Mouse (Mus musculus) heart, postnatal 36 days (tissue): ENCODE results near the gene Tagap1. TPM values are rescaled to one million over a fixed set of nuclear protein-coding genes. Genes with fewer than 3 reads are reported as not detected.
A peak's percentile ranks its signal among the peaks of the same experiment; 100 is the strongest.
"Not testable (repeated sequence)": the region's sequence is repeated elsewhere in the genome, so short reads cannot be mapped to it uniquely, and the experiment has no call there.

Experiments used
- DNase-seq, 2 experiments: peaks; one replicate each; pipeline ENCODE4 v3.0.0; 2021 to 2022
- intact Hi-C: fragments of 180-260 bp; cut with DNase I; formaldehyde crosslinking; loops from one replicate; pipeline ENCODE4 v1.15.1; 2025
- total RNA-seq, 2 experiments: library from RNA; stranded (reverse); gene quantifications; 2 replicates each; pipeline ENCODE4 v1.2.3; 2021

The Tagap1 gene
- total RNA-seq: 1 to 10 TPM; 7.0 to 7.5 TPM

DNA sequence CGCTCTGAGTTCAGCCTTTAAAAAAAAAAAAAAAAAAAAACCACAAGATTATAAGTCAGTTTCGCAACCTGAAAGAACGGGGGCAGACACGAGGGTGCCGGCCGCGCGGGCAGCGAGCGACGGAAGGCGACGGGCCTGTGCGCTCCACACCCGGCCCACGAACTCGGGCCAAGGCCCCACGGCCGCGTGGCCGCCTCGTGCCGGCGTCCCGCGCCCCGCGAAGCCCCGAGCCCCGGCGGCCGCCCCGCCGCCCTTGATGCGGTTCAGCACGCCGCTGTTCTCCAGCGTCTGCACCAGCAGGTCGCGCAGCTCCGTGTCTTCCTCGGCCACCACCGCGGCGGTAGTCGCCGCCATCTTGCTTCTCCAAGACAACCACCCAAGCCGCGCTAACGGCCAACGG, at the start of gene Tagap1:
Gene Tagap1, minus strand, starts transcription at position 381 of the 400 bp plus-strand sequence.
- intact Hi-C loops: not testable (repeated sequence)
- peak; percentile 39 to 71 for DNase-seq

DNA sequence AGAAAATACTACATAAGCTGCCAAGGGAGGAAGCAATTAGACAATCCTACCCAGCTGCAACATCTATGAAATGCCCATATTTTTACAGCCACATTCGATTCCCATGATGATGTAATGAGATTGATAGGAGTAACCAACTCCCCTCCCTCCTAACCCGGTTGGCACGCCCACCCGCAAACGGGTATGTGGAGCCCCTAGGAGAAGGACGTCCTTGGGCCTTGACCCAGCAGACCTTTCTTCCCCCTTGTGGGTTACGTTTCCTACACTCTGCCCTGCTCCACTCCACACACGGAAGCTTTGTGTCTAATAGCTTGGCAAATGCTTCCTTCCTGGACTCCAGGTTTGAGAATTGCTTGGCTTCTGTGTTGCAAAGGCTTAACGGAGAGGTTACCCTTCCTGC, 48.9 kb upstream of the Tagap1 start:
- DNase-seq, intact Hi-C loops: not testable (repeated sequence)

- intact Hi-C loops, DNase-seq: not testable (repeated sequence)
Observed at GRCm38 (mm10) chr17:7009440-7009839, 48.5 kb upstream of the Tagap1 start.

DNA sequence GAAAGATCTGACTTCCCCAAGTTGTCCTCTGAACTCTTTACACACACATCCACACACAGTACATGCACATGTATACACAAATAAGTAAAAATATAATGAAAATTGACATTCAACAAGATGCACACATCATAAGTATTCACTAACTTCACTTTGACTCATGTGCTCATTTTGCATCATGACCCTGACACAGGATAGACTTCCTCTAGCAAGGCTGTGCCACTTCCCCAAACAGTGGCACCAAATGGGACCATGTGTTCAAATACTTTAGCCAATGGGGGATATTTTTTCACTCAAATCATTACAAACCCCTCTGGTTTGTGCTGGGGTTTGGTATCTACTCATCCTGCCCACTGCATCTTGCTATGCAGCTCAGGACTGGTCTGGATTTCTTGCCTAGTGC, 47.9 kb upstream of the Tagap1 start:
- intact Hi-C loops, DNase-seq: not testable (repeated sequence)

DNA sequence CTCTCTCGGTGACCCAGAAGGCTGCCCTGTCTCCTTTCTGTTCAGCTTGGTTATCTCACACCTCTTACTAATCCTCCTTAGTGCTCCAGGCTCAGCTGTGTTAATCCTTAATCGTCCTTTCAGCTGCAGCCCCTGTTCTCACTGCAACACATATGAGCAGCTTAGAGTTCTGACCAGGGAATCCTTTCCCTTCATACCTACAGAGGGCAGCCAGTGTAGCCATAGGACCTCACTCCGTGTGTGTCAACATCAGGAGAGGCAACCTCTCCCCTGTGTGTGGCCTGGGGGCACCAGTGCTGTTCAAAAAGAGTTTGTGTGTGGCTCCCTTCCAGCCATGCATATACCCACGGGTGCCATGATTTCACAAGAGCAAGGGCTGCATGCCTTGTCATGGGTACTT, 44.7 kb upstream of the Tagap1 start:
- DNase-seq, intact Hi-C loops: not testable (repeated sequence)

GRCm38 (mm10) chr17:7003392-7003791, 42.4 kb upstream of the Tagap1 start:
- DNase-seq, intact Hi-C loops: not testable (repeated sequence)

- DNase-seq, intact Hi-C loops: not testable (repeated sequence)
Observed at GRCm38 (mm10) chr17:7001790-7002585, 41.0 kb upstream of the Tagap1 start.

- DNase-seq, intact Hi-C loops: not testable (repeated sequence)
Observed at GRCm38 (mm10) chr17:6997778-6998490, 37.0 kb upstream of the Tagap1 start.

DNA sequence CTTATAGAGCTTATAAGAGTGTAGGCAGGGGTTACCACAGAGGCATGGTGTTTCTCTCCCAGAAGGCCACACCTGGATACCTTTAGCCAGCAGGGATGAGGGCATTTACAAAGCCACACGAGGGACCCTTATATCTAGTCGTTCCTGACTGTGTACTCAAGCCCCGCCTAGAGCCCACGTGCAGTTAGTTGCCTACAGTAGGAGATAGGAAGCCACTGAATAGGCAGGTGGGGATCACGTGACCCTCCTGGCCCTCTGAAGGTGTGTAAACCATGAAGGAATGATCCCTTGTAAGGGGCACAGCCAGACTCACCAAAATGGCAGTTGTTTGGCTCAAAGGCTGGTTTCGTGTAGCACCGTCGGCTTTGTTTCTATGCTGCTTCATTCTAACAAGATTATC, 35.9 kb upstream of the Tagap1 start:
- DNase-seq, intact Hi-C loops: not testable (repeated sequence)

- DNase-seq, intact Hi-C loops: not testable (repeated sequence)
Observed at GRCm38 (mm10) chr17:6995504-6995903, 34.5 kb upstream of the Tagap1 start.

DNA sequence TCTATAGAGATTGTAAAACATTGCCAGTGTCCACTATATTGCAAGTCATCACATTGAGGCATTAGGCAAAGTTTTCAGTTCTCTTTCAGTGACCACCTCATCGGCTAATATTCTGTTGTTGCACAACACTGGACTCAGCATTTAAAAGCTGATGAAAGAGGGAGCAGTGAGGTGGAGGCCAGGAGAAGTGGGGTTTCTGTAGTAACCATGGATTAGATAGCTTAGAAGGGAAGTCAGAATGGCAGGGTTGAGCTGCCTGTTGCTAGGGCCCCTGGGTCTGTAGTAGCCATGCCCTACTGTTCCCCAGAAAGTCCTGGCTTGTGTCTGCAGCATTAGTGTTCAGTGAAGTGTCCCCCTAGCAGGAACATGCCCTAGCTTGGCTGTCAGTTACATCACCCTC, 25.2 kb upstream of the Tagap1 start:
- intact Hi-C loops, DNase-seq: not testable (repeated sequence)

DNA sequence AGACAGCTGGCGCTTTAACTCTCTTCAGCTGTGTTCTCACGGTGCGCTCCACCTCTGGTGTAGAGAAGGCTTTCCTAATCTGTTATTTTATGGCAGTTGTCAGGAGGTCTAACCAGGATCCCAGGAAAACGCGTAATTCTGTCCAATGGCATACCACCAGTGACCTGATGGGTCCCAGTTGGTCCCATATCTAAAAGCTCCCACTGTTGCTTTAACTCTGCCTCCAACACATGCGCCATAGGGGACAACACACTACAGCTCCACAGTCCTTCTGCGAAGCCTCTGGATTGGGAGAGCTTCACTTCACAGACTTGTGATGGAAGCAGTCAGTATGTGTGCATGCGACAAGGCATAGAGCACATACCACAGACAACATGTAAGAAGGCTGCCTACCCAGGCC, 19.2 kb upstream of the Tagap1 start:
- DNase-seq, intact Hi-C loops: not testable (repeated sequence)

DNA sequence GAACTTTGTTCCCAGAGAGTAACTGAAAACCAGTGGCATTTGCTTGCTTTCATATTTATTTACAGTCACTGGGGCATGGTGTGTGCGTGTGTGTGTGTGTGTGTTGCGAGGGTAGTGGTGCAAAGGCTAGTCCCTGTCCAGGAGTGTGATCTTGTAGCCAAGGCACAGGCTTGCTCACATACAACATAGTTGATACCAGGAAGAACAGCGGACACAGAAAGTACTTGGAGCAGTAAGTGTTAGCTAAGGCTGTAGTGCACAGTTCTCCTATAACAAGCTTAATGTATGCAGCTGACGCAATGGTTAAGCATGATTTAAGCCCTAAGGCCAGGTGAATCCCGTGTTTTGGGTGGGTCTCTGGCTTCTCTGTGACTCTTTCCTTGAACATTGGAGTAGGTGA, 18.4 kb upstream of the Tagap1 start:
- intact Hi-C loops, DNase-seq: not testable (repeated sequence)

GRCm38 (mm10) chr17:6978287-6979248, 17.6 kb upstream of the Tagap1 start, which contains the start of gene Gm49721:
Gene Gm49721, plus strand, starts transcription at chr17:6978904.
- peak; percentile 63 to 76 for DNase-seq
- intact Hi-C loops: not testable (repeated sequence)

DNA sequence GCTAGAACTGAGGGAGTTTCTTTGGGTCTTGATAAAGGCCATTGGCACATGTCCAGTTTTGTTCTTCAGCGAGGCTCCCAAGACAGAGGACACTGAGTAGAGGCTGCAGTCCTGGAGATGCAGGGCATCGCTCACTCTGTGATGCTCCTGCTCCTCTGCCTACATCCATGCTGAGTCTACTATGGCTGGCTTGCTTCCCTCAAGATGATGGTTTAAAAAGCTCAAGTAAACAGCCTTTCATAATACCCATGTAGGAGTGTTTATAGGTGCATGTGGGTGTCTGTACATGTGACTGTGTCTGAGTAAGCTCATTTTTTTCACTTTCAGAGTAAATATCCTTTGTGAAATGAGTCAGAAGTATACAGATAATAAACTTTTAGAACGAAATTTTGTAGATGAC, 14.0 kb upstream of the Tagap1 start:
- intact Hi-C loops, DNase-seq: not testable (repeated sequence)

- intact Hi-C loops, DNase-seq: not testable (repeated sequence)
Observed at GRCm38 (mm10) chr17:6972836-6973396, 12.0 kb upstream of the Tagap1 start.

GRCm38 (mm10) chr17:6971238-6971637, 10.3 kb upstream of the Tagap1 start:
- intact Hi-C loops, DNase-seq: not testable (repeated sequence)

DNA sequence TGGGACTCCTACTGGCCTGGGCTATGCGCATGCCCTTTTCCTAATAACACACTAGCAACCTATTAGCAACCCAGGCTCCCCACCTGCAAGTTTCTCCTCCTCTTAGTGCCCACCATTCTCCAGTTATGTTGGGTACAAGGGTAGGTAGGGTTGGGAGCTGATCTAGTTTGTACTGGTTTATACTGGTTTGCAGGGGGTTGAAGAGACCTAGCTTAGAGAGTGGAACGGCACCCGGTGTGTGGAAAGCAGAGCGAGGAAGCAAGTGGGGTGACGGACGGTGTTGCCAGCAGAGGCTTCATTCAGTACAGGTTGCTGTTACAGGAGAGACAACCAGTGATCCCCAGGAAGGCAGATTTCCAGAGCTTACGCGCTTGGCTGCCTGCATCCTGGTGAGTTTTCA, 9.4 kb upstream of the Tagap1 start, which contains the start of gene Rnaset2b:
Gene Rnaset2b, plus strand, starts transcription at position 301 of the 400 bp plus-strand sequence.
- intact Hi-C loops, DNase-seq: not testable (repeated sequence)

- intact Hi-C loops, DNase-seq: not testable (repeated sequence)
Observed at GRCm38 (mm10) chr17:6967673-6968072, 6.7 kb upstream of the Tagap1 start.

- DNase-seq, intact Hi-C loops: not testable (repeated sequence)
Observed at GRCm38 (mm10) chr17:6965364-6965763, 4.4 kb upstream of the Tagap1 start.
